Mouse (Mus musculus) bone marrow macrophage, adult 2 months (primary cell): Measurements from ENCODE around the gene Irx5.

Experiments used
- CTCF ChIP-seq: IDR thresholded peaks from 2 replicates; pipeline ENCODE4 v1.5.1; 2012; ENCODE audit warnings: low read depth, mild to moderate bottlenecking, low read length, moderate library complexity
- POLR2A ChIP-seq: IDR thresholded peaks from 2 replicates; pipeline ENCODE4 v1.6.1; 2012; ENCODE audit warnings: mild to moderate bottlenecking, low read depth, low read length, borderline replicate concordance

GRCm38 (mm10) chr8:92356613-92357375 is 631 bp upstream of the Irx5 start:
- no peak for TF ChIP-seq CTCF
- TF ChIP-seq POLR2A, result no peak
